Comparison of ENCODE assay signal across 9 mouse cellular contexts in the genomic region with DNA sequence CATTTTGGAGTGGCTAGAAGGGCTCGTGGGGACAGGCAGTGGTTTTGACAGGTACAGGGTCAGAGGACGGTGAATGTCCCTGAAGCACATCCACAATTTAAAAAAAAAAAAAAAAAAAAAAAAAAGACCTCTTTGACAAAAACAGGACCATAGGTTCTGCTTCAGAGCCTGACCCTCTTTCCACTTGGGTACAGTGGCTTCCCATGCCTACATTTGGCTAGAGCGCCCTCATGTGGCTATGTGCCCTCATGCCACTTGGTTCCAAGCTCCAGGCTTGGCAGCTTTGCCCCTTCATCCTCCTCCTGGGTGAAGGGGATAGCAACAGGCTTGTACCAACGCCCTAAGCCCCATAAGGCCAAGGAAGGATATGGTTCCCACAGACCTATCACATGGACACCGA. TPM values are rescaled to one million over a fixed set of nuclear protein-coding genes. Genes with fewer than 3 reads are reported as not detected.
A peak's percentile ranks its signal among the peaks of the same experiment; 100 is the strongest.
DNase-seq lines count a peak whose midpoint lies in the region; ATAC-seq lines count a peak whose summit lies in the region.
"Had no signal": no experiment of that assay in that cellular context is flagged by ENCODE, and none has a peak within 500 bp of the region (broad histone marks: within the 10 kb centered on the region; RNA-seq: fewer than 3 reads in every experiment).

No protein-coding gene starts in this region.

- H3K9me3 ChIP-seq in hindbrain, embryonic 14.5 days (ENCODE audit: control insufficient read depth, low read length), result peaks cover 5% of the 10 kb centered on the region
- no peaks in the 10 kb centered on the region for H3K9me3 ChIP-seq in hindbrain, embryonic 13.5 days

- no peak overlapping the region for H3K4me2 ChIP-seq in hindbrain, embryonic 14.5 days (replicated peaks)
- no peak overlapping the region for H3K4me2 ChIP-seq in hindbrain, embryonic 13.5 days

- H3K27me3 ChIP-seq in hindbrain, embryonic 14.5 days (ENCODE audit: control insufficient read depth, insufficient read depth, low read length), result no peaks in the 10 kb centered on the region
- no peaks in the 10 kb centered on the region for H3K27me3 ChIP-seq in hindbrain, embryonic 13.5 days

- DNase-seq in hindbrain, embryonic 14.5 days (ENCODE audit: low spot score), result peak; percentile 72
- DNase-seq in R1 (ENCODE audit: low read depth, low spot score), result peak; percentile 33
- peak; percentile 90 to 94 for DNase-seq in cerebellum, postnatal 14 days
- peak; percentile 63 to 77 for DNase-seq in left cerebral cortex, postnatal 14 days (ENCODE audit: low spot score in 2 of 2)
- DNase-seq in thymus, postnatal 14 days, result peak; percentile 82

- no peak overlapping the region for H3K4me3 ChIP-seq in hindbrain, embryonic 14.5 days (replicated peaks; ENCODE audit: low read length)
- H3K4me3 ChIP-seq in hindbrain, embryonic 13.5 days, result no peak overlapping the region

- no peak for ATAC-seq in hindbrain, embryonic 14.5 days (ENCODE audit: low FRiP score)
- ATAC-seq in hindbrain, embryonic 13.5 days (ENCODE audit: low FRiP score), result no peak
- peak; percentile 86 for ATAC-seq in granulocyte monocyte progenitor cell, adult 5-6 weeks (replicated peaks; ENCODE audit: poor library complexity, severe bottlenecking)
- ATAC-seq in neutrophil, adult 5-6 weeks (ENCODE audit: extremely low read depth, insufficient number of reproducible peaks, low FRiP score, poor library complexity, severe bottlenecking), result peak; percentile 59

- 54% methylated on average over 5 of the region's 5 CpGs for WGBS in hindbrain, embryonic 14.5 days
- 55% methylated on average over 5 of the region's 5 CpGs for WGBS in hindbrain, embryonic 13.5 days

- H3K4me1 ChIP-seq in hindbrain, embryonic 14.5 days (replicated peaks; ENCODE audit: control insufficient read depth, insufficient read depth, low read length), result no peaks in the 10 kb centered on the region
- no peaks in the 10 kb centered on the region for H3K4me1 ChIP-seq in hindbrain, embryonic 13.5 days (replicated peaks)

- intact Hi-C loops in left cerebral cortex, postnatal 14 days (cut with DNase I), result loop anchor here (10.0 kb wide), 3 partner anchors 140 to 470 kb away; partner anchors contain the start of gene Guca2a

- H3K9ac ChIP-seq in hindbrain, embryonic 14.5 days, result no peak overlapping the region
- H3K9ac ChIP-seq in hindbrain, embryonic 13.5 days, result no peak overlapping the region

- H3K36me3 ChIP-seq in hindbrain, embryonic 14.5 days (replicated peaks; ENCODE audit: control insufficient read depth, insufficient read depth), result no peaks in the 10 kb centered on the region
- no peaks in the 10 kb centered on the region for H3K36me3 ChIP-seq in hindbrain, embryonic 13.5 days

- no peak overlapping the region for H3K27ac ChIP-seq in hindbrain, embryonic 14.5 days
- no peak overlapping the region for H3K27ac ChIP-seq in hindbrain, embryonic 13.5 days

RNA-seq across cellular contexts. Expression of gene AL607142.1, which starts 39.8 kb away (rescaled TPM):
- not detected in 2 replicates for polyA plus RNA-seq in hindbrain, embryonic 14.5 days (2014; fragmentation: Nextera tagmentation; extraction: Ambion mirVana)
- polyA plus RNA-seq in hindbrain, embryonic 13.5 days (2015; fragmentation: Nextera tagmentation; extraction: Ambion mirVana), result not detected in 2 replicates
- not detected in 2 replicates for total RNA-seq in granulocyte monocyte progenitor cell, adult 5-6 weeks (2014; fragmentation: Nextera tagmentation)
- not detected in 2 replicates for total RNA-seq in granulocyte monocyte progenitor cell, adult 5-6 weeks (2017)
- not detected for total RNA-seq in left cerebral cortex, postnatal 14 days (2021)
- total RNA-seq in neutrophil, adult 5-6 weeks (2017), result not detected in 2 replicates
- polyA plus RNA-seq: stomach, embryonic 16.5 days had no signal

RNA-seq across cellular contexts. Expression of gene Edn2, which starts 56.4 kb away (rescaled TPM):
- polyA plus RNA-seq in hindbrain, embryonic 14.5 days (2014; fragmentation: Nextera tagmentation; extraction: Ambion mirVana), result not detected in 2 replicates
- 0.12 TPM in 1 of 2 replicates, not detected in the other for polyA plus RNA-seq in hindbrain, embryonic 13.5 days (2015; fragmentation: Nextera tagmentation; extraction: Ambion mirVana)
- total RNA-seq in granulocyte monocyte progenitor cell, adult 5-6 weeks (2014; fragmentation: Nextera tagmentation), result not detected in 2 replicates
- not detected in 2 replicates for total RNA-seq in granulocyte monocyte progenitor cell, adult 5-6 weeks (2017)
- not detected for total RNA-seq in left cerebral cortex, postnatal 14 days (2021)
- total RNA-seq in neutrophil, adult 5-6 weeks (2017), result not detected in 2 replicates

Comparison
In these comparisons a context has a peak if more than half of its experiments do, and no peak if none do; other contexts are left out.
1. ATAC-seq: peak in granulocyte monocyte progenitor cell, adult 5-6 weeks (single experiment) and neutrophil, adult 5-6 weeks (single experiment); none in hindbrain, embryonic 14.5 days (single experiment) and hindbrain, embryonic 13.5 days (single experiment).
2. DNase-seq: peak in every context shown above with its lines; median percentile 92 in cerebellum, postnatal 14 days; 82 in thymus, postnatal 14 days; 72 in hindbrain, embryonic 14.5 days; 70 in left cerebral cortex, postnatal 14 days; 33 in R1.